Mouse (Mus musculus): ENCODE data around the gene 4930503E14Rik.
"Not testable (repeated sequence)": the region's sequence is repeated elsewhere in the genome, so short reads cannot be mapped to it uniquely, and the experiment has no call there.

- TF ChIP-seq CTCF (IDR thresholded peaks at IDR 0.05; ENCODE audit: low read depth, low read length); EP300 (IDR thresholded peaks at IDR 0.05; ENCODE audit: insufficient read depth, low read depth, low read length): not testable (repeated sequence)
Measured at GRCm38 (mm10) chr14:44197361-44197760, 15.7 kb downstream of the 4930503E14Rik start, which contains the start of gene Gm8212.
